Mouse (Mus musculus): ENCODE measurements around the gene Casp7.

DNA sequence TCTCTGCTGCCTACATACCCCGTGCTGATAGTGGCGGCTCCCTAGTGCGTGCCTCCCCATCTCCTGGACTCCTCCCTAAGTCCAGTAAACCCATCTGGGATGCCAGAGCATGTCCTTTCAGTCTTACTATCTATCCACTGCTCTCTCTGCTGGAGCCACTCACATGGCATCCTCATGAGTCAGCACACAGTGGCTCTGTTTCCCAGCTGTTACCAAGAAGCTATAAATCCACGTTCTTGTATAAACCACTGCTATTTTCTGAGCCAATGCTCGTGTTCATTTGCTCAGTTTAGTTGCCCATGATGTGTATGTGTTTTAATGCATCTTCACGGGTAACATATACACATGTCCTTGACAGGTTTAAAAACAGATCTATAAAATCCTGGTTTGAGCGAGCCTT is 29.2 kb upstream of the Casp7 start:
- TF ChIP-seq CTCF (conservative IDR thresholded peaks at IDR 0.05; ENCODE audit: low read length), result no peak
- TF ChIP-seq POU5F1 (IDR thresholded peaks at IDR 0.05; ENCODE audit: borderline replicate concordance, low read length), result no peak
- TF ChIP-seq NANOG (IDR thresholded peaks at IDR 0.05; ENCODE audit: borderline replicate concordance, low read length), result no peak
